In the genomic region with DNA sequence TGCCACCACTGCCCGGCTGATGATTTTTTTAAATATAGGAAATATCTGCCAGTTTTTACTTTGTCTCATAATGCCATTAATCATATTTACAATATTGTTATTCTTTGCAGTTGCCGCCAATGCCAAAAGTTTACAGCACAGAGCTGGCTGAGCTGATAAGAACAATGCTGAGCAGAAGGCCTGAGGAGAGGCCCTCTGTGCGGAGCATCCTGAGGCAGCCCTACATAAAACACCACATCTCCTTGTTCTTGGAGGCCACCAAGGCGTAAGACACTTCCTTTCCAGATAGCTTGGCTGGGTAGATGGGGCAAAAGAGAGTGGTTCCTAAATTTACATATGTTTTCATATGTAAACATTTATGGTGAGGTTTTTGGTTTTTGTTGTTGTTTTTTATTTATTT, we compare ENCODE assay signal across 35 mouse cellular contexts. TPM values are rescaled to one million over a fixed set of nuclear protein-coding genes. Genes with fewer than 3 reads are reported as not detected.
DNase-seq lines count a peak whose midpoint lies in the region; ATAC-seq and TF ChIP-seq lines count a peak whose summit lies in the region.
"Had no signal": no experiment of that assay in that cellular context is flagged by ENCODE, and none has a peak within 500 bp of the region (broad histone marks: within the 10 kb centered on the region; RNA-seq: fewer than 3 reads in every experiment).

No protein-coding gene starts in this region.

- no peak for TF ChIP-seq POLR2A in MEL (IDR thresholded peaks at IDR 0.05; ENCODE audit: control insufficient read depth in 1 of 2, insufficient read depth in 1 of 2, low read depth in 1 of 2, low read length in 2 of 2, poor library complexity in 1 of 2)

- no peak for TF ChIP-seq EP300 in liver, embryonic 14.5 days (IDR thresholded peaks at IDR 0.05; ENCODE audit: low read depth)
- no peak for TF ChIP-seq EP300 in MEL (IDR thresholded peaks at IDR 0.05; ENCODE audit: low read depth in 1 of 2, low read length in 2 of 2)

- no peak for DNase-seq in liver, embryonic 14.5 days (ENCODE audit: low read depth in 3 of 3, low spot score in 3 of 3)
- DNase-seq in liver: no peak
- peak; percentile 15 for DNase-seq in MEL (ENCODE audit: low read depth, low spot score)
- DNase-seq in kidney, postnatal 25 days: no peak
- no peak for DNase-seq in hindbrain, embryonic 14.5 days (ENCODE audit: low spot score)
- DNase-seq: adrenal gland, postnatal 10 days; adrenal gland, postnatal 36 days; cerebellum, adult 11-12 months; cerebellum, adult 8-10 months; cerebellum, postnatal 10 days; cerebellum, postnatal 36 days; embryo, embryonic 11 days; forebrain, postnatal 0 days; gastrocnemius, adult 2 months; gastrocnemius, postnatal 14 days; heart, adult 18-20 months; heart, postnatal 10 days; heart, postnatal 36 days had no signal

- 53% methylated on average over 4 of the region's 4 CpGs for WGBS in liver, embryonic 14.5 days (ENCODE audit: insufficient replicate concordance)
- WGBS in hindbrain, embryonic 14.5 days: 97% methylated on average over 4 of the region's 4 CpGs
- 94% methylated on average over 4 of the region's 4 CpGs for WGBS in kidney, embryonic 14.5 days

- H3K9me3 ChIP-seq in liver, embryonic 14.5 days (ENCODE audit: control insufficient read depth, low read length): no peaks in the 10 kb centered on the region
- no peaks in the 10 kb centered on the region for H3K9me3 ChIP-seq in MEL (replicated peaks; ENCODE audit: insufficient read depth, low read length)
- H3K9me3 ChIP-seq in hindbrain, embryonic 14.5 days (ENCODE audit: control insufficient read depth, low read length): no peaks in the 10 kb centered on the region
- no peaks in the 10 kb centered on the region for H3K9me3 ChIP-seq in kidney, embryonic 14.5 days (ENCODE audit: control insufficient read depth, low read length)
- H3K9me3 ChIP-seq: embryonic facial prominence, embryonic 10.5 days; embryonic facial prominence, embryonic 13.5 days; heart, embryonic 12.5 days; heart, embryonic 15.5 days; hindbrain, embryonic 15.5 days had no signal

- H3K36me3 ChIP-seq in liver, embryonic 14.5 days (replicated peaks; ENCODE audit: control insufficient read depth, insufficient read depth, low read depth): no peaks in the 10 kb centered on the region; the same call in 1 of the 2 replicates
- no peaks in the 10 kb centered on the region for H3K36me3 ChIP-seq in MEL (ENCODE audit: control insufficient read depth in 1 of 2, insufficient read depth in 2 of 2, low read length in 2 of 2)
- H3K36me3 ChIP-seq in hindbrain, embryonic 14.5 days (replicated peaks; ENCODE audit: control insufficient read depth, insufficient read depth): peaks cover 71% of the 10 kb centered on the region
- peaks cover 17% of the 10 kb centered on the region; the same call in 1 of the 2 replicates for H3K36me3 ChIP-seq in kidney, embryonic 14.5 days (ENCODE audit: control insufficient read depth, insufficient read depth, low read length)
- H3K36me3 ChIP-seq: heart, embryonic 12.5 days; heart, embryonic 15.5 days had no signal

- no peak for TF ChIP-seq CTCF in liver, embryonic 14.5 days (IDR thresholded peaks at IDR 0.05; ENCODE audit: low read depth)
- TF ChIP-seq CTCF in MEL (IDR thresholded peaks at IDR 0.05 in 2 of 3, conservative IDR thresholded peaks at IDR 0.05 in 1 of 3; ENCODE audit: control insufficient read depth in 1 of 3, insufficient read depth in 1 of 3, low read depth in 2 of 3, low read length in 3 of 3, poor library complexity in 1 of 3, severe bottlenecking in 1 of 3): no peak

- no peak overlapping the region for H3K4me2 ChIP-seq in liver, embryonic 14.5 days (ENCODE audit: low read depth)
- no peak overlapping the region for H3K4me2 ChIP-seq in hindbrain, embryonic 14.5 days (replicated peaks)
- no peak overlapping the region for H3K4me2 ChIP-seq in kidney, embryonic 14.5 days (replicated peaks; ENCODE audit: low read depth, low read length)
- H3K4me2 ChIP-seq: embryonic facial prominence, embryonic 13.5 days; heart, embryonic 12.5 days; heart, embryonic 15.5 days; hindbrain, embryonic 15.5 days had no signal

- H3K79me2 ChIP-seq in MEL (ENCODE audit: control insufficient read depth, insufficient read depth, low read length, poor library complexity): no peaks in the 10 kb centered on the region

- no peaks in the 10 kb centered on the region; a peak in 1 of 4 replicates for H3K4me1 ChIP-seq in liver, embryonic 14.5 days (replicated peaks; ENCODE audit: control insufficient read depth in 2 of 2, insufficient read depth in 2 of 2, low read length in 1 of 2)
- H3K4me1 ChIP-seq in MEL (ENCODE audit: control insufficient read depth in 1 of 2, insufficient read depth in 2 of 2, low read length in 2 of 2): no peaks in the 10 kb centered on the region
- H3K4me1 ChIP-seq in hindbrain, embryonic 14.5 days (replicated peaks; ENCODE audit: control insufficient read depth, insufficient read depth, low read length): no peaks in the 10 kb centered on the region
- H3K4me1 ChIP-seq in kidney, embryonic 14.5 days (ENCODE audit: control insufficient read depth, insufficient read depth, low read length): no peaks in the 10 kb centered on the region
- H3K4me1 ChIP-seq: embryonic facial prominence, embryonic 10.5 days; embryonic facial prominence, embryonic 13.5 days; heart, embryonic 12.5 days; heart, embryonic 15.5 days; hindbrain, embryonic 15.5 days had no signal

- H3K27me3 ChIP-seq in liver, embryonic 14.5 days (ENCODE audit: control insufficient read depth, insufficient read depth, low read length): no peaks in the 10 kb centered on the region
- H3K27me3 ChIP-seq in MEL (ENCODE audit: control insufficient read depth in 1 of 2, insufficient read depth in 2 of 2, low read length in 2 of 2): no peaks in the 10 kb centered on the region
- no peaks in the 10 kb centered on the region for H3K27me3 ChIP-seq in hindbrain, embryonic 14.5 days (ENCODE audit: control insufficient read depth, insufficient read depth, low read length)
- no peaks in the 10 kb centered on the region for H3K27me3 ChIP-seq in kidney, embryonic 14.5 days (ENCODE audit: control insufficient read depth, insufficient read depth, low read length)
- H3K27me3 ChIP-seq: embryonic facial prominence, embryonic 13.5 days; heart, embryonic 12.5 days; heart, embryonic 15.5 days; hindbrain, embryonic 15.5 days; Patski had no signal

- H3K27ac ChIP-seq in liver, embryonic 14.5 days: no peak overlapping the region
- no peak overlapping the region for H3K27ac ChIP-seq in MEL (ENCODE audit: control insufficient read depth, low read depth, low read length)
- H3K27ac ChIP-seq in hindbrain, embryonic 14.5 days: no peak overlapping the region
- no peak overlapping the region for H3K27ac ChIP-seq in kidney, embryonic 14.5 days (ENCODE audit: low read depth, low read length)
- H3K27ac ChIP-seq: embryonic facial prominence, embryonic 10.5 days; embryonic facial prominence, embryonic 13.5 days; gastrocnemius, adult 2 months; heart, embryonic 15.5 days; hindbrain, embryonic 15.5 days had no signal

- ATAC-seq in liver, embryonic 14.5 days (ENCODE audit: insufficient read depth): peak; percentile 52; the same call in 1 of the 2 replicates
- peak; percentile 72; the same call in 1 of the 2 replicates for ATAC-seq in erythroblast, adult 5-6 weeks (replicated peaks; ENCODE audit: low FRiP score, poor library complexity, severe bottlenecking)
- peak; percentile 42; the same call in 1 of the 2 replicates for ATAC-seq in megakaryocyte progenitor cell, adult 5-6 weeks (replicated peaks; ENCODE audit: poor library complexity)
- ATAC-seq in hindbrain, embryonic 14.5 days (ENCODE audit: low FRiP score): no peak
- no peak for ATAC-seq in kidney, embryonic 14.5 days (ENCODE audit: low FRiP score, low TSS enrichment)
- ATAC-seq: CD4-positive, CD25-positive, alpha-beta regulatory T cell, adult 4 months; forebrain, embryonic 14.5 days; forebrain, postnatal 0 days; Patski had no signal

- TF ChIP-seq RAD21 in MEL (IDR thresholded peaks at IDR 0.05; ENCODE audit: low read depth, low read length): no peak

- no peak overlapping the region for H3K9ac ChIP-seq in liver, embryonic 14.5 days (replicated peaks)
- H3K9ac ChIP-seq in MEL (ENCODE audit: control insufficient read depth, low read depth, low read length, poor library complexity, severe bottlenecking): no peak overlapping the region
- H3K9ac ChIP-seq in hindbrain, embryonic 14.5 days: no peak overlapping the region
- no peak overlapping the region for H3K9ac ChIP-seq in kidney, embryonic 14.5 days (ENCODE audit: low read depth, low read length)
- H3K9ac ChIP-seq: embryonic facial prominence, embryonic 13.5 days; forebrain, postnatal 0 days; heart, embryonic 12.5 days; heart, embryonic 15.5 days; hindbrain, embryonic 15.5 days had no signal

- H3K4me3 ChIP-seq in liver, embryonic 14.5 days (ENCODE audit: insufficient read depth in 1 of 2, low read depth in 2 of 2, low read length in 2 of 2): no peak overlapping the region
- H3K4me3 ChIP-seq in MEL (ENCODE audit: control insufficient read depth in 1 of 2, insufficient read depth in 1 of 2, low read depth in 2 of 2, low read length in 2 of 2): no peak overlapping the region
- no peak overlapping the region for H3K4me3 ChIP-seq in hindbrain, embryonic 14.5 days (replicated peaks; ENCODE audit: low read length)
- H3K4me3 ChIP-seq in kidney, embryonic 14.5 days (ENCODE audit: low read length): no peak overlapping the region
- H3K4me3 ChIP-seq: embryonic facial prominence, embryonic 10.5 days; embryonic facial prominence, embryonic 13.5 days; gastrocnemius, adult 2 months; heart, embryonic 12.5 days; heart, embryonic 15.5 days; hindbrain, embryonic 15.5 days had no signal

RNA-seq across cellular contexts. Expression of a gene that starts 7.9 kb away (rescaled TPM):
- 2.2 and 3.0 TPM in 2 replicates for polyA plus RNA-seq in liver, embryonic 14.5 days (2012; rRNA removed)
- 2.6 and 3.7 TPM in 2 replicates for polyA plus RNA-seq in liver, embryonic 14.5 days (2014; fragmentation: Nextera tagmentation; extraction: Ambion mirVana)
- 16.6 and 18.4 TPM in 2 replicates for total RNA-seq in MEL (2012; rRNA removed)
- polyA plus RNA-seq in MEL (2012; ENCODE audit: insufficient read depth in 1 of 2, insufficient read length in 2 of 2, low read depth in 1 of 2, low replicate concordance in 2 of 2, missing spikeins in 1 of 2): 10 to 100 TPM in 1 of 2 experiments, not detected in 1; 19.3 TPM
- total RNA-seq in erythroblast, adult 5-6 weeks (2015; ENCODE audit: low replicate concordance): 0.38 and 1.0 TPM in 2 replicates
- total RNA-seq in erythroblast, adult 5-6 weeks (2017; ENCODE audit: low replicate concordance): 2.5 and 4.3 TPM in 2 replicates
- 8.5 and 8.8 TPM in 2 replicates for total RNA-seq in megakaryocyte progenitor cell, adult 5-6 weeks (2015)
- total RNA-seq in megakaryocyte progenitor cell, adult 5-6 weeks (2017): 12.2 and 13.8 TPM in 2 replicates
- 13.4 and 14.1 TPM in 2 replicates for polyA plus RNA-seq in hindbrain, embryonic 14.5 days (2014; fragmentation: Nextera tagmentation; extraction: Ambion mirVana)
- polyA plus RNA-seq in kidney, embryonic 14.5 days (2014; fragmentation: Nextera tagmentation; extraction: Ambion mirVana): 11.1 and 20.3 TPM in 2 replicates

RNA-seq across cellular contexts. Expression of a gene that starts 15.9 kb away (rescaled TPM):
- polyA plus RNA-seq in liver, embryonic 14.5 days (2012; rRNA removed): 27.6 and 29.6 TPM in 2 replicates
- 27.2 and 29.3 TPM in 2 replicates for polyA plus RNA-seq in liver, embryonic 14.5 days (2014; fragmentation: Nextera tagmentation; extraction: Ambion mirVana)
- not detected in 2 replicates for total RNA-seq in MEL (2012; rRNA removed)
- polyA plus RNA-seq in MEL (2012; ENCODE audit: insufficient read depth in 1 of 2, insufficient read length in 2 of 2, low read depth in 1 of 2, low replicate concordance in 2 of 2, missing spikeins in 1 of 2): under 1 TPM in 1 of 2 experiments, not detected in 1; 0.03 TPM
- not detected in 2 replicates for total RNA-seq in erythroblast, adult 5-6 weeks (2015; ENCODE audit: low replicate concordance)
- total RNA-seq in erythroblast, adult 5-6 weeks (2017; ENCODE audit: low replicate concordance): not detected in 2 replicates
- total RNA-seq in megakaryocyte progenitor cell, adult 5-6 weeks (2015): not detected in 2 replicates
- total RNA-seq in megakaryocyte progenitor cell, adult 5-6 weeks (2017): not detected in 2 replicates
- polyA plus RNA-seq in hindbrain, embryonic 14.5 days (2014; fragmentation: Nextera tagmentation; extraction: Ambion mirVana): not detected in 2 replicates
- 0.08 and 0.10 TPM in 2 replicates for polyA plus RNA-seq in kidney, embryonic 14.5 days (2014; fragmentation: Nextera tagmentation; extraction: Ambion mirVana)
- total RNA-seq: adrenal gland, adult 18-20 months; forebrain, postnatal 0 days; gastrocnemius, adult 2 months; gastrocnemius, postnatal 14 days; heart, adult 18-20 months; heart, postnatal 10 days; heart, postnatal 36 days had no signal
- polyA plus RNA-seq: C2C12; CD4-positive, CD25-positive, alpha-beta regulatory T cell, adult 4 months; cortical plate, adult 2 months; embryonic facial prominence, embryonic 10.5 days; embryonic facial prominence, embryonic 13.5 days; forebrain, embryonic 11.5 days; forebrain, embryonic 14.5 days; forebrain, postnatal 0 days; frontal cortex, adult 2 months; hindbrain, embryonic 11.5 days; hindbrain, embryonic 15.5 days had no signal

RNA-seq across cellular contexts. Expression of a gene that starts 35.5 kb away (rescaled TPM):
- polyA plus RNA-seq in liver, embryonic 14.5 days (2012; rRNA removed): 124 and 152 TPM in 2 replicates
- 250 and 275 TPM in 2 replicates for polyA plus RNA-seq in liver, embryonic 14.5 days (2014; fragmentation: Nextera tagmentation; extraction: Ambion mirVana)
- total RNA-seq in MEL (2012; rRNA removed): not detected in 2 replicates
- not detected for polyA plus RNA-seq in MEL (2012; ENCODE audit: insufficient read depth in 1 of 2, insufficient read length in 2 of 2, low read depth in 1 of 2, low replicate concordance in 2 of 2, missing spikeins in 1 of 2)
- not detected in 2 replicates for total RNA-seq in erythroblast, adult 5-6 weeks (2015; ENCODE audit: low replicate concordance)
- not detected in 2 replicates for total RNA-seq in erythroblast, adult 5-6 weeks (2017; ENCODE audit: low replicate concordance)
- total RNA-seq in megakaryocyte progenitor cell, adult 5-6 weeks (2015): not detected in 2 replicates
- total RNA-seq in megakaryocyte progenitor cell, adult 5-6 weeks (2017): not detected in 2 replicates
- 2.5 and 3.1 TPM in 2 replicates for polyA plus RNA-seq in hindbrain, embryonic 14.5 days (2014; fragmentation: Nextera tagmentation; extraction: Ambion mirVana)
- polyA plus RNA-seq in kidney, embryonic 14.5 days (2014; fragmentation: Nextera tagmentation; extraction: Ambion mirVana): 0.30 TPM in 1 of 2 replicates, not detected in the other
- polyA plus RNA-seq: CD4-positive, CD25-positive, alpha-beta regulatory T cell, adult 4 months; embryonic facial prominence, embryonic 10.5 days; embryonic facial prominence, embryonic 13.5 days; hindbrain, embryonic 11.5 days had no signal

RNA-seq across cellular contexts. Expression of a gene that starts 42.2 kb away (rescaled TPM):
- polyA plus RNA-seq in liver, embryonic 14.5 days (2012; rRNA removed): 12.6 and 18.4 TPM in 2 replicates
- polyA plus RNA-seq in liver, embryonic 14.5 days (2014; fragmentation: Nextera tagmentation; extraction: Ambion mirVana): 17.5 and 17.7 TPM in 2 replicates
- 14.7 and 15.6 TPM in 2 replicates for total RNA-seq in MEL (2012; rRNA removed)
- polyA plus RNA-seq in MEL (2012; ENCODE audit: insufficient read depth in 1 of 2, insufficient read length in 2 of 2, low read depth in 1 of 2, low replicate concordance in 2 of 2, missing spikeins in 1 of 2): 10 to 100 TPM in 1 of 2 experiments, not detected in 1; 19.2 TPM
- total RNA-seq in erythroblast, adult 5-6 weeks (2015; ENCODE audit: low replicate concordance): 6.9 and 18.6 TPM in 2 replicates
- total RNA-seq in erythroblast, adult 5-6 weeks (2017; ENCODE audit: low replicate concordance): 5.8 and 6.3 TPM in 2 replicates
- total RNA-seq in megakaryocyte progenitor cell, adult 5-6 weeks (2015): 54.2 and 64.4 TPM in 2 replicates
- total RNA-seq in megakaryocyte progenitor cell, adult 5-6 weeks (2017): 29.2 and 37.7 TPM in 2 replicates
- 59.5 and 64.4 TPM in 2 replicates for polyA plus RNA-seq in hindbrain, embryonic 14.5 days (2014; fragmentation: Nextera tagmentation; extraction: Ambion mirVana)
- 66.5 and 72.9 TPM in 2 replicates for polyA plus RNA-seq in kidney, embryonic 14.5 days (2014; fragmentation: Nextera tagmentation; extraction: Ambion mirVana)

RNA-seq across cellular contexts. Expression of a gene that starts 42.4 kb away (rescaled TPM):
- 157 and 292 TPM in 2 replicates for polyA plus RNA-seq in liver, embryonic 14.5 days (2012; rRNA removed)
- 307 and 323 TPM in 2 replicates for polyA plus RNA-seq in liver, embryonic 14.5 days (2014; fragmentation: Nextera tagmentation; extraction: Ambion mirVana)
- 165 and 208 TPM in 2 replicates for total RNA-seq in MEL (2012; rRNA removed)
- polyA plus RNA-seq in MEL (2012; ENCODE audit: insufficient read depth in 1 of 2, insufficient read length in 2 of 2, low read depth in 1 of 2, low replicate concordance in 2 of 2, missing spikeins in 1 of 2): 100 to 1,000 TPM; 188 to 419 TPM
- total RNA-seq in erythroblast, adult 5-6 weeks (2015; ENCODE audit: low replicate concordance): 64.6 and 77.6 TPM in 2 replicates
- total RNA-seq in erythroblast, adult 5-6 weeks (2017; ENCODE audit: low replicate concordance): 28.6 and 29.4 TPM in 2 replicates
- total RNA-seq in megakaryocyte progenitor cell, adult 5-6 weeks (2015): 257 and 280 TPM in 2 replicates
- total RNA-seq in megakaryocyte progenitor cell, adult 5-6 weeks (2017): 105 TPM in 2 replicates
- polyA plus RNA-seq in hindbrain, embryonic 14.5 days (2014; fragmentation: Nextera tagmentation; extraction: Ambion mirVana): 315 and 357 TPM in 2 replicates
- 350 and 462 TPM in 2 replicates for polyA plus RNA-seq in kidney, embryonic 14.5 days (2014; fragmentation: Nextera tagmentation; extraction: Ambion mirVana)

Comparison
In these comparisons a context has a peak if more than half of its experiments do, and no peak if none do; other contexts are left out.
1. ATAC-seq: peak in liver, embryonic 14.5 days (single experiment), erythroblast, adult 5-6 weeks (single experiment) and megakaryocyte progenitor cell, adult 5-6 weeks (single experiment); none in hindbrain, embryonic 14.5 days (single experiment) and kidney, embryonic 14.5 days (single experiment).
2. RNA of a gene that starts 15.9 kb away (polyA plus RNA-seq): 27.2 to 29.6 TPM in liver, embryonic 14.5 days; 0.08 to 0.10 TPM in kidney, embryonic 14.5 days, 0.03 TPM in MEL and not detected in hindbrain, embryonic 14.5 days; every median in the first group is over 10 times any median in the second.
3. RNA of a gene that starts 35.5 kb away (polyA plus RNA-seq): 124 to 275 TPM in liver, embryonic 14.5 days; 2.5 to 3.1 TPM in hindbrain, embryonic 14.5 days, 0.30 TPM in kidney, embryonic 14.5 days and not detected in MEL; every median in the first group is over 10 times any median in the second.